Mouse (Mus musculus) hindbrain, postnatal 0 days (tissue): ENCODE measurements at regions not wholly inside any gene's neighbourhood (a gene's known extent, or its start where the extent isn't known, plus 50 kb on each side); places are given as distances from the start of the nearest gene placed in this dataset.
A peak's percentile ranks its signal among the peaks of the same experiment; 100 is the strongest.

Experiments
- ATAC-seq: fragments of 200-750 bp; cut with Nextera tagmentation; 2 replicates; pipeline ENCODE4 v1.8.0; 2017; ENCODE audit warnings: mild to moderate bottlenecking, moderate TSS enrichment, moderate library complexity
- DNase-seq: peaks from one replicate; pipeline ENCODE4 v3.0.0-alpha.2; 2015; ENCODE audit warnings: low spot score
- H3K27ac ChIP-seq: fragments of 300-500 bp; sonication (generic); 2 replicates; pipeline ENCODE4 v1.5.1; 2014; ENCODE audit warnings: mild to moderate bottlenecking
- H3K27me3 ChIP-seq: fragments of 300-500 bp; sonication (generic); 2 replicates; pipeline ENCODE4 v1.6.1; 2014; ENCODE audit warnings: low read length, mixed read lengths; ENCODE audit not compliant: insufficient read depth
- H3K36me3 ChIP-seq: fragments of 300-500 bp; sonication (generic); 2 replicates; pipeline ENCODE4 v1.6.1; 2014; ENCODE audit warnings: low read length, mixed read lengths; ENCODE audit not compliant: insufficient read depth
- H3K4me1 ChIP-seq: fragments of 300-500 bp; sonication (generic); 2 replicates; pipeline ENCODE4 v1.6.1; 2014; ENCODE audit warnings: antibody characterized with exemption, low read length, mixed read lengths; ENCODE audit not compliant: insufficient read depth
- H3K4me2 ChIP-seq: fragments of 300-500 bp; sonication (generic); 2 replicates; pipeline ENCODE4 v1.6.1; 2014; ENCODE audit warnings: low read depth, mild to moderate bottlenecking, low read length, moderate library complexity, mixed read lengths
- H3K4me3 ChIP-seq: fragments of 300-500 bp; sonication (generic); 2 replicates; pipeline ENCODE4 v1.5.1; 2014; ENCODE audit warnings: low read length
- H3K9ac ChIP-seq: fragments of 300-500 bp; sonication (generic); replicated peaks from 2 replicates; pipeline ENCODE4 v1.6.1; 2014; ENCODE audit warnings: mild to moderate bottlenecking, low read length, moderate library complexity, mixed read lengths
- H3K9me3 ChIP-seq: fragments of 300-500 bp; sonication (generic); 2 replicates; pipeline ENCODE4 v1.6.1; 2016; ENCODE audit warnings: low read length, mixed read lengths
- CTCF ChIP-seq: IDR thresholded peaks from 2 replicates; pipeline ENCODE4 v1.5.1; 2016; ENCODE audit warnings: antibody characterized with exemption, control low read depth, low read depth
- WGBS: fragments of 180-500 bp; shearing (Covaris S2); extraction: QIAGEN DNeasy Blood & Tissue Kit; methylation state at CpG from one replicate; pipeline ENCODE4 v1.1.7; 2014; 5-methylcytosine and 5-hydroxymethylcytosine counted together

DNA sequence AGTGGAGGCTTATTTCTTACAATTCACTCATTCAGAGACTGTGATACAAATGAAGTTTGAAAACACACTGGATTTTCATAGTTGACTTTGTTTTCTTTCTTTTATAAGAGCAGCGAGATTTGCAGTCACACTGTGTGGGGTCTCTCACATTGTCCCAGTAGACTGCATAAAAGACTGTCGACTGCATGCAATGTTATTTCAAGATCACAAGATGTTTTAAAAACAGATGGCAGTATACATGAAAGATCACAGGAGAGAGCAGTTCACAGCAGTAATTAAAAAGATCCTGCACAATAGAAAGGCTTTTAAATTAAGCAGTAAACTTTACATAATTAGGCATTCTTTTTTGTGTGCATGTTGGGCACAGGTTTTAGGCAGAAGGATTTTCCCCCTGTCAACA, 865.1 kb upstream of the Got2 start:
- Histone ChIP-seq H3K4me3 (no peak overlapping the region), H3K4me2 (no peak overlapping the region)

DNA sequence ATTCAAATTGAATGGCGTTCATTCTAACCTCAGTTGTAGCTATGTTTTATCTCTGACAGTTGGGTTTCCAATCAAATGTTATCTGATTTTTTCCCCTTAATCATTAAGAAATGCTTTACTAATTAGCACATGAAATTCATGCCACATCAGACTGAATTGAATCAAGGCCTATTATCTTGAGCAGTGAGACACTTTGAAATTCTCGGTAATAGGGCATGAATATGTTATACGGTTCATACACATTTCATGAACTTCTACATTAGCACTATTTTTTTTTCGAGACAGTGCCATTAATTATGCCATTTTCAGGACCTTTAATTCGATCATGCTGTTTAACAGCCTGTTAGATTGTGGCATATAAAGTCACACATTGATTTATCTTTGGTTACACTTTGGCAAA, 860.5 kb upstream of the Got2 start:
- DNase-seq (no peak), ATAC-seq (no peak)
- Histone ChIP-seq H3K4me2 (no peak overlapping the region), H3K27me3 (no peaks in the 10 kb centered on the region), H3K9me3 (no peaks in the 10 kb centered on the region), H3K4me3 (no peak overlapping the region), H3K36me3 (no peaks in the 10 kb centered on the region), H3K27ac (no peak overlapping the region), H3K9ac (no peak overlapping the region), H3K4me1 (no peaks in the 10 kb centered on the region)
- WGBS = 61% methylated on average over 5 of the region's 5 CpGs
- no peak for TF ChIP-seq CTCF

More for the DNA sequence above, 865.1 kb upstream of the Got2 start:
- 28% methylated on average over 2 of the region's 2 CpGs for WGBS
- Histone ChIP-seq H3K4me1 (no peaks in the 10 kb centered on the region), H3K36me3 (no peaks in the 10 kb centered on the region), H3K9ac (no peak overlapping the region), H3K27ac (no peak overlapping the region), H3K27me3 (no peaks in the 10 kb centered on the region), H3K9me3 (no peaks in the 10 kb centered on the region)
- DNase-seq (no peak), ATAC-seq (no peak)
- TF ChIP-seq CTCF = no peak

GRCm38 (mm10) chr8:96738576-96738975, 850.2 kb upstream of the Got2 start:
- no peak overlapping the region for H3K27ac ChIP-seq
- H3K9me3 ChIP-seq = no peaks in the 10 kb centered on the region
- no peaks in the 10 kb centered on the region for H3K36me3 ChIP-seq
- H3K27me3 ChIP-seq = no peaks in the 10 kb centered on the region
- peak; percentile 10 for DNase-seq
- H3K9ac ChIP-seq = no peak overlapping the region
- H3K4me1 ChIP-seq = no peaks in the 10 kb centered on the region
- TF ChIP-seq CTCF = no peak
- no peak for ATAC-seq
- 90% methylated on average over 2 of the region's 2 CpGs for WGBS
- H3K4me3 ChIP-seq = no peak overlapping the region
- no peak overlapping the region for H3K4me2 ChIP-seq
